Mouse (Mus musculus): ENCODE data around the gene Cd5. TPM values are rescaled to one million over a fixed set of nuclear protein-coding genes. Genes with fewer than 3 reads are reported as not detected.

Cd5 gene
- polyA plus RNA-seq, 2 experiments = 0.16 to 0.23 TPM

DNA sequence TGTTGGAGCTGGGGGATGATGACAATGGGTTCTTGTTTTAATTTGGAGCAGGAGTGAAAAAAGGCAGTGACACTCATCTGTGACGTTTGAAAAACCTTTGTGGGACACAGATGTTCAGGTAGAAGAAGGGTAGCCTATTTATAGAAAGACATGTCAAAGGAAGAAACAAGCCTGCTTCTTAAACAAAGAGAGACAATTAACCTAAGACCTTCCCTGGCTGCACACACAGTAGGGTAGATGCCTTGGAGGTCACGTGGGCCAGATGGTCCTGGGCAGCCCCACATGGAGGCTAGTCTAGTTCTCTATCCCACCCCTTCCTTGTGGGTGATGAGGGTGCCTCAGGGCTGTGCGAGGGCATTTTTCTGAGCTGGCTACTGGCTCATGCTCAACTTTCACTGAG, 45.3 kb upstream of the Cd5 start:
- no peak for ATAC-seq (ENCODE audit: low FRiP score, low read depth)
- WGBS = 54% methylated on average over 3 of the region's 3 CpGs
- no peak for TF ChIP-seq POLR2A (IDR thresholded peaks at IDR 0.05; ENCODE audit: borderline replicate concordance, extremely low read depth, insufficient read depth, insufficient read length)

DNA sequence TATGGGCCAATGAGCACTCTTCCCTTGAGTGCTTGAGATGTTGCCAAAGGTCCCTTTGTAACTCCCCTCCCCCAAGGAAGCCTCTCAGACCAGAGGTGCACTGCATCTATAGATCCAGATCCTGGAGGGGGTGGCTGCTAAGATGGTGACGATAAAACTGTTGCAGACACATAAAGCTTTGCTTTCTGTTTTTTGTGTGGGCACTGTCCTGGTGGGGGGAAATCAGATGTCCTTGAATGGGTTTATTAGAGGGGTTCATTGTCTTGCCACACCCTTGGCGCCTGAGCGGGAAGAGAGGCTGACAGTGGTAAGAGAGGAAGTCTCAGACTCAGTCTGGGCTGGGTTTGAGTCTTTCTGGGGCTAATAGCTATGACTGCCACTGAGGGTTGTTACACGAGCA, 44.4 kb upstream of the Cd5 start:
- no peak overlapping the region for H3K27ac ChIP-seq (replicated peaks; ENCODE audit: low read depth, low read length)
- no peaks in the 10 kb centered on the region for H3K9me3 ChIP-seq (ENCODE audit: control insufficient read depth, low read length)
- WGBS = 78% methylated on average over 4 of the region's 4 CpGs
- no peak overlapping the region for H3K4me3 ChIP-seq (replicated peaks; ENCODE audit: low read length)
- no peaks in the 10 kb centered on the region for H3K27me3 ChIP-seq (ENCODE audit: control insufficient read depth, insufficient read depth, low read length)
- TF ChIP-seq POLR2A (IDR thresholded peaks at IDR 0.05; ENCODE audit: borderline replicate concordance, extremely low read depth, insufficient read depth, insufficient read length) = no peak
- no peaks in the 10 kb centered on the region for H3K4me1 ChIP-seq (ENCODE audit: control insufficient read depth, insufficient read depth, low read length)
- no peaks in the 10 kb centered on the region for H3K36me3 ChIP-seq (ENCODE audit: control insufficient read depth, insufficient read depth, low read length)
- H3K9ac ChIP-seq (ENCODE audit: low read depth, low read length, severe bottlenecking) = no peak overlapping the region
- DNase-seq (ENCODE audit: low spot score) (no peak), ATAC-seq (ENCODE audit: low FRiP score, low read depth) (no peak)
- no peak overlapping the region for H3K4me2 ChIP-seq (replicated peaks; ENCODE audit: low read depth, low read length, severe bottlenecking)

More for the DNA sequence above, 45.3 kb upstream of the Cd5 start:
- no peaks in the 10 kb centered on the region for H3K36me3 ChIP-seq (ENCODE audit: control insufficient read depth, insufficient read depth, low read length)
- H3K4me3 ChIP-seq (replicated peaks; ENCODE audit: low read length) = no peak overlapping the region
- H3K4me1 ChIP-seq (ENCODE audit: control insufficient read depth, insufficient read depth, low read length) = no peaks in the 10 kb centered on the region
- no peak overlapping the region for H3K27ac ChIP-seq (replicated peaks; ENCODE audit: low read depth, low read length)
- H3K9ac ChIP-seq (ENCODE audit: low read depth, low read length, severe bottlenecking) = no peak overlapping the region
- H3K27me3 ChIP-seq (ENCODE audit: control insufficient read depth, insufficient read depth, low read length) = no peaks in the 10 kb centered on the region
- H3K4me2 ChIP-seq (replicated peaks; ENCODE audit: low read depth, low read length, severe bottlenecking) = no peak overlapping the region
- no peak for DNase-seq (ENCODE audit: low spot score)
- no peaks in the 10 kb centered on the region for H3K9me3 ChIP-seq (ENCODE audit: control insufficient read depth, low read length)

DNA sequence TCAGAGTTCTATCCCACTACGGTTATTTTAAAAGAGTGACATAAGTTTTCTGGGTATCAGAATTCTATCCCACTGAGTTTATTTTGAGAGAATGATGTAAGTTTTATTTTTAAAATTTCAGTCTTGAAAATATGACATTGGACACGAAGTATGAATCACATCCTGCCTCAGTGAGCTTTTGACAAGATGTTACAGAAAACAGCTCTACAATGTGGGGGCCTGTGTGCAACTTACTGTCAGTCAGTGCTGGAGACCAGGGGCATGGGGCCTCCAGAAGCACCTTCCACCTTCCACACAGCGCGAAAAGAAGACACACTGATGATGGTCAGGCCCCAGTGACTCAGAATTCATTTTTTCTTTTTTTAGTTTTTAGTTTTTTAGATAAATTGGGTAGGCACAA, 42.8 kb upstream of the Cd5 start:
- Histone ChIP-seq H3K27ac (replicated peaks; ENCODE audit: low read depth, low read length) (no peak overlapping the region), H3K9me3 (ENCODE audit: control insufficient read depth, low read length) (no peaks in the 10 kb centered on the region), H3K4me1 (ENCODE audit: control insufficient read depth, insufficient read depth, low read length) (no peaks in the 10 kb centered on the region), H3K36me3 (ENCODE audit: control insufficient read depth, insufficient read depth, low read length) (no peaks in the 10 kb centered on the region), H3K4me2 (replicated peaks; ENCODE audit: low read depth, low read length, severe bottlenecking) (no peak overlapping the region), H3K27me3 (ENCODE audit: control insufficient read depth, insufficient read depth, low read length) (no peaks in the 10 kb centered on the region), H3K4me3 (replicated peaks; ENCODE audit: low read length) (no peak overlapping the region), H3K9ac (ENCODE audit: low read depth, low read length, severe bottlenecking) (no peak overlapping the region)
- no peak for DNase-seq (ENCODE audit: low spot score)
- no peak for ATAC-seq (ENCODE audit: low FRiP score, low read depth)
- no peak for TF ChIP-seq POLR2A (IDR thresholded peaks at IDR 0.05; ENCODE audit: borderline replicate concordance, extremely low read depth, insufficient read depth, insufficient read length)
- 86% methylated on average over 4 of the region's 4 CpGs for WGBS

DNA sequence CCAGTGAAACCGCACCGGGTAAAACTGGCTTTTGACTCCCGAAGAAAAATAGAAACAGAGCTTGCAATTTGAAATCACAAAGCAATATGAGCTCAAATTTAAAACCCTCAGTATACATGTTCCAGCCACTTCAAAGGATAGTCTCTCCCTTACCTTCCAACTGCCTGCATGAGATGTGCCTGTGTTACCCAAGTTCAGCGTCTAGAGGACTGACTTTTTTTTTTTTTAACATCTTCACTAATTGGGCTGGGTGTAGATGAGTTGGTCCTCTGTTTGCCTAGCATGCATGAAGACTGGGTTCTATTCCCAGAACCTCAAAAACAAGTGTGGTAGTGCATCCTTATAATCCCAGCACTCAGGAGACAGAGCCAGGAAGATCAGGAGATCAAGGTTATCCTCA, 38.1 kb upstream of the Cd5 start:
- Histone ChIP-seq H3K4me3 (replicated peaks; ENCODE audit: low read length) (no peak overlapping the region), H3K4me2 (replicated peaks; ENCODE audit: low read depth, low read length, severe bottlenecking) (no peak overlapping the region), H3K36me3 (ENCODE audit: control insufficient read depth, insufficient read depth, low read length) (no peaks in the 10 kb centered on the region), H3K4me1 (ENCODE audit: control insufficient read depth, insufficient read depth, low read length) (no peaks in the 10 kb centered on the region), H3K27ac (replicated peaks; ENCODE audit: low read depth, low read length) (no peak overlapping the region), H3K27me3 (ENCODE audit: control insufficient read depth, insufficient read depth, low read length) (no peaks in the 10 kb centered on the region), H3K9ac (ENCODE audit: low read depth, low read length, severe bottlenecking) (no peak overlapping the region), H3K9me3 (ENCODE audit: control insufficient read depth, low read length) (no peaks in the 10 kb centered on the region)
- DNase-seq (ENCODE audit: low spot score) (no peak), ATAC-seq (ENCODE audit: low FRiP score, low read depth) (no peak)
- TF ChIP-seq POLR2A (IDR thresholded peaks at IDR 0.05; ENCODE audit: borderline replicate concordance, extremely low read depth, insufficient read depth, insufficient read length) = no peak
- 87% methylated on average over 4 of the region's 4 CpGs for WGBS

DNA sequence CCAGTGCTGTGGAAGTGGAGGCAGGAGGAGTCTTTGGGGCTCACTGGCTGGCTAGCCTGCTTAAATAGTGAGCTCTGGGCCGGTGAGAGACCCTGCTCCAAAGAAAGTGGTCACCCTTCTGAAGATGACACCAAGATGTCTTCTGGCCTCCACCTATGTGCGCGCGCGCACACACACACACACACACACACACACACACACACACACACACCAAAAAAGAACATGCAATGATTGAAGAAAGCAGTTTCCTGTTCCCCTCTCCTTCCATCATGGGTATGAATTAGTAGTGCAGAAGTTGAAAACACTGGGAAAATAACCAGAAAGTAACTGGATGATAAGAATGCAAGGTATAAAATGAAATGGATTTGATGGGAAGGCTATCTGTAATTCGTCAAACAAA, 35.3 kb upstream of the Cd5 start:
- Histone ChIP-seq H3K27ac (replicated peaks; ENCODE audit: low read depth, low read length) (no peak overlapping the region), H3K9ac (ENCODE audit: low read depth, low read length, severe bottlenecking) (no peak overlapping the region), H3K27me3 (ENCODE audit: control insufficient read depth, insufficient read depth, low read length) (no peaks in the 10 kb centered on the region), H3K36me3 (ENCODE audit: control insufficient read depth, insufficient read depth, low read length) (no peaks in the 10 kb centered on the region), H3K4me2 (replicated peaks; ENCODE audit: low read depth, low read length, severe bottlenecking) (no peak overlapping the region), H3K9me3 (ENCODE audit: control insufficient read depth, low read length) (no peaks in the 10 kb centered on the region), H3K4me3 (replicated peaks; ENCODE audit: low read length) (no peak overlapping the region), H3K4me1 (ENCODE audit: control insufficient read depth, insufficient read depth, low read length) (no peaks in the 10 kb centered on the region)
- no peak for TF ChIP-seq POLR2A (IDR thresholded peaks at IDR 0.05; ENCODE audit: borderline replicate concordance, extremely low read depth, insufficient read depth, insufficient read length)
- WGBS = 91% methylated on average over 6 of the region's 6 CpGs
- ATAC-seq (ENCODE audit: low FRiP score, low read depth) (no peak), DNase-seq (ENCODE audit: low spot score) (no peak)

DNA sequence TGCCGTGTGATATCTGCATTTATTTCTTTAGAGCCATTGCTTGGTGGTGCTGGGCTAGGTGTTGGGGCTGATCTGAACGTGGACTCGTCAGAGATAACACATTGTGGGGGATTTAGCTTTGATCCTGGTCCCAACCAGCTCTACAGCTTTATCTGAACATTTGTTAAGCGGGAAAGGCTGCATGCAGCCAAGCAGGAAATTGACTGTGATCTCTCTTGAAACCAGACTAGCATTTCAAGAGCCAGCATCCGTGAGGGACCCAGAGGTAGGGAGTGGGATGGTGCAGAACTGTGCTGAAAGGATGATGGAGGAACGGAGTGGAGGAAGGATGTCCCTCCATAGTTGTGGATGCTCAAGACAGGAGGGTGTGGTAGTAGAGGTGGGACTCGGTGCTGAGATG, 34.6 kb upstream of the Cd5 start:
- no peak overlapping the region for H3K4me2 ChIP-seq (replicated peaks; ENCODE audit: low read depth, low read length, severe bottlenecking)
- ATAC-seq (ENCODE audit: low FRiP score, low read depth) = no peak
- no peak for TF ChIP-seq POLR2A (IDR thresholded peaks at IDR 0.05; ENCODE audit: borderline replicate concordance, extremely low read depth, insufficient read depth, insufficient read length)
- no peaks in the 10 kb centered on the region for H3K4me1 ChIP-seq (ENCODE audit: control insufficient read depth, insufficient read depth, low read length)
- no peak overlapping the region for H3K9ac ChIP-seq (ENCODE audit: low read depth, low read length, severe bottlenecking)
- no peaks in the 10 kb centered on the region for H3K9me3 ChIP-seq (ENCODE audit: control insufficient read depth, low read length)
- H3K27ac ChIP-seq (replicated peaks; ENCODE audit: low read depth, low read length) = no peak overlapping the region
- H3K27me3 ChIP-seq (ENCODE audit: control insufficient read depth, insufficient read depth, low read length) = no peaks in the 10 kb centered on the region
- 72% methylated on average over 7 of the region's 7 CpGs for WGBS
- no peak for DNase-seq (ENCODE audit: low spot score)
- H3K36me3 ChIP-seq (ENCODE audit: control insufficient read depth, insufficient read depth, low read length) = no peaks in the 10 kb centered on the region
- no peak overlapping the region for H3K4me3 ChIP-seq (replicated peaks; ENCODE audit: low read length)

All from limb, embryonic 14.5 days (tissue).